Mouse (Mus musculus) small intestine, adult 10 weeks (tissue): ENCODE results near the gene Olfr527. TPM values are rescaled to one million over a fixed set of nuclear protein-coding genes. Genes with fewer than 3 reads are reported as not detected.

ENCODE experiments used
- polyA plus RNA-seq: library from polyadenylated mRNA; stranded (reverse); fragments of 350-450 nt; fragmentation: Illumina TruSeq; extraction: RNeasy Lipid Tissue Mini Kit (QIAGEN cat#74804); gene quantifications from one replicate; pipeline ENCODE4 v1.2.3, GENCODE M21; 2014; ENCODE audit warnings: low replicate concordance

Gene Olfr527
- polyA plus RNA-seq = not detected

GRCm38 (mm10) chr7:140333717-140334116, at the start of gene Olfr527:
Gene Olfr527 (plus strand): TSS chr7:140334017.

GRCm38 (mm10) chr7:140320558-140320957, 13.3 kb upstream of the Olfr527 start, which contains the start of gene Olfr525:
Gene Olfr525 (plus strand): TSS chr7:140320858.

GRCm38 (mm10) chr7:140361571-140361970, 27.8 kb downstream of the Olfr527 start, which contains the start of gene Olfr60:
Gene Olfr60 (minus strand): TSS chr7:140361671.

GRCm38 (mm10) chr7:140376231-140376630, 42.4 kb downstream of the Olfr527 start, which contains the start of gene Olfr530:
Gene Olfr530 (minus strand): TSS chr7:140376331.

Other genes with a start within 250 kb of the Olfr527 start
- 108 TPM for gene Prap1, start 240.6 kb upstream of the Olfr527 start, polyA plus RNA-seq
- gene Fuom, start 231.6 kb upstream of the Olfr527 start, polyA plus RNA-seq = 54.7 TPM
- gene Paox, start 218.2 kb upstream of the Olfr527 start, polyA plus RNA-seq = 2.9 TPM
- 65.0 TPM for gene Echs1, start 217.5 kb upstream of the Olfr527 start, polyA plus RNA-seq
- gene Mtg1, start 196.5 kb upstream of the Olfr527 start, polyA plus RNA-seq = 1.1 TPM
- gene Sprn, start 179.1 kb upstream of the Olfr527 start, polyA plus RNA-seq = 0.11 TPM
- gene Olfr522, start 169.3 kb upstream of the Olfr527 start, polyA plus RNA-seq = not detected
- gene Olfr523, start 160.8 kb upstream of the Olfr527 start, polyA plus RNA-seq = not detected
- not detected for gene Olfr524, start 128.1 kb upstream of the Olfr527 start, polyA plus RNA-seq
- not detected for gene Cd163l1, start 115.8 kb upstream of the Olfr527 start, polyA plus RNA-seq
- gene 5830411N06Rik, start 86.7 kb upstream of the Olfr527 start, polyA plus RNA-seq = not detected
- gene Olfr525, start 13.2 kb upstream of the Olfr527 start, polyA plus RNA-seq = not detected
- 0.33 TPM for gene Olfr60, start 27.7 kb downstream of the Olfr527 start, polyA plus RNA-seq
- gene Olfr530, start 42.3 kb downstream of the Olfr527 start, polyA plus RNA-seq = not detected
- not detected for gene Olfr531, start 68.9 kb downstream of the Olfr527 start, polyA plus RNA-seq
- not detected for gene Olfr532, start 87.6 kb downstream of the Olfr527 start, polyA plus RNA-seq
- not detected for gene Olfr533, start 129.4 kb downstream of the Olfr527 start, polyA plus RNA-seq
- gene Olfr535, start 150.2 kb downstream of the Olfr527 start, polyA plus RNA-seq = not detected
- gene Olfr536, start 173.4 kb downstream of the Olfr527 start, polyA plus RNA-seq = not detected
- gene Olfr538, start 233.9 kb downstream of the Olfr527 start, polyA plus RNA-seq = not detected